Mouse (Mus musculus): ENCODE data around the gene Vash2.

DNA sequence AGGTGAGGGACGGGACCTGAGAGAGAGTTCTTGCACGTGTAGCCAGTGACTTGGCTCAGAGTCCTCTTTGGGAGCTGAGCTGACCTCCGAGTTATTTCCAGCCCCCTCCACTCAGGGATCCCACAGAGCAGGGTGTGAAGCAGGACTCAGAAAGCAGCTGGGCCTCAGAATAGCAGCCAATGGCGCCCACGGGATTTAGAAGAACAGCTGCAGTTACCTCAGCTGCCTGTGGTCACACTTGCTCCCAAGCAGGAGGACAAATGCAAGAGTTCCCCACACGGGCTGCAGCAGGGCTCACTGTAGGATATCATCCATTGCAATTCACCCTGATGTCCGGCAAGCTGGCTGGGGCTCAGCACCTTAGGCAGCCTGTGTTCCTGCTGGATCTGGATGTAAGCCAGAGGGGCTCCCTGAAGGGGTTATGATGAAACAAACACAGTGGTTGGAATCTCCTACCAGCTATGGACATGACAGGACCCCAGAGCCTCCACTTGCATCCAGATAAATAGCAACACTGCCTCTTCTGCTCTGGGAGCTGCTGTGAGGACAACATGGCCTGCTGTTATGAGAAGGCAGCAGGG is 6.4 kb downstream of the Vash2 start:
- TF ChIP-seq SMC3 (IDR thresholded peaks at IDR 0.05; ENCODE audit: low read depth, low read length) (no peak), CHD1 (IDR thresholded peaks at IDR 0.05; ENCODE audit: low read depth, low read length) (no peak), CTCF (conservative IDR thresholded peaks at IDR 0.05 in 1 of 2, IDR thresholded peaks at IDR 0.05 in 1 of 2; ENCODE audit: low read depth in 2 of 2, low read length in 2 of 2) (no peak), MYC (IDR thresholded peaks at IDR 0.05; ENCODE audit: low read depth, low read length) (no peak), ZNF384 (IDR thresholded peaks at IDR 0.05; ENCODE audit: low read depth, low read length) (no peak), IRF4 (IDR thresholded peaks at IDR 0.05; ENCODE audit: low read depth, low read length) (no peak), JUND (conservative IDR thresholded peaks at IDR 0.05; ENCODE audit: low read depth, low read length) (no peak), RAD21 (IDR thresholded peaks at IDR 0.05; ENCODE audit: low read depth, low read length) (no peak), GABPA (IDR thresholded peaks at IDR 0.05; ENCODE audit: insufficient replicate concordance, low read depth, low read length) (no peak)
